Mouse (Mus musculus) T-cell, adult 2 months (primary cell): ENCODE data around the gene Rere.

ENCODE experiments used
- DNase-seq: peaks from one replicate; pipeline ENCODE4 v3.0.0; 2022; ENCODE audit warnings: low spot score

Gene Rere

GRCm38 (mm10) chr4:150281018-150281761 is at the start of gene Rere:
TSS of gene Rere (plus strand) at chr4:150281646.
- DNase-seq, result peak; percentile 98

GRCm38 (mm10) chr4:150231871-150232270 is 49.6 kb upstream of the Rere start:
- no peak for DNase-seq

- DNase-seq, result no peak
Observed at GRCm38 (mm10) chr4:150234599-150235327, 46.7 kb upstream of the Rere start.

GRCm38 (mm10) chr4:150235585-150235984 is 45.9 kb upstream of the Rere start:
- DNase-seq, result no peak

- DNase-seq, result no peak
Observed at GRCm38 (mm10) chr4:150236031-150236430, 45.4 kb upstream of the Rere start.

GRCm38 (mm10) chr4:150236521-150237481 is 44.6 kb upstream of the Rere start, which contains the start of gene Eno1:
TSS of gene Eno1 (plus strand) at chr4:150236721.
- peak; percentile 88 for DNase-seq

- peak; percentile 23 for DNase-seq
Observed at GRCm38 (mm10) chr4:150237636-150238361, 43.6 kb upstream of the Rere start.

GRCm38 (mm10) chr4:150238433-150239086 is 42.9 kb upstream of the Rere start:
- no peak for DNase-seq

GRCm38 (mm10) chr4:150239087-150239480 is 42.4 kb upstream of the Rere start:
- no peak for DNase-seq

- DNase-seq, result peak; percentile 67
Observed at GRCm38 (mm10) chr4:150239503-150239902, 41.9 kb upstream of the Rere start.

- peak; percentile 86 for DNase-seq
Observed at GRCm38 (mm10) chr4:150239951-150240368, 41.5 kb upstream of the Rere start.

GRCm38 (mm10) chr4:150240381-150240886 is 41.0 kb upstream of the Rere start:
- DNase-seq, result no peak

- DNase-seq, result no peak
Observed at GRCm38 (mm10) chr4:150241708-150242107, 39.7 kb upstream of the Rere start.

GRCm38 (mm10) chr4:150242745-150243144 is 38.7 kb upstream of the Rere start:
- peak; percentile 19 for DNase-seq

- DNase-seq, result no peak
Observed at GRCm38 (mm10) chr4:150245876-150246275, 35.6 kb upstream of the Rere start.

GRCm38 (mm10) chr4:150248009-150248408 is 33.4 kb upstream of the Rere start:
- peak; percentile 67 for DNase-seq

GRCm38 (mm10) chr4:150248917-150249316 is 32.5 kb upstream of the Rere start:
- DNase-seq, result no peak

GRCm38 (mm10) chr4:150249731-150250270 is 31.6 kb upstream of the Rere start:
- no peak for DNase-seq

GRCm38 (mm10) chr4:150250549-150251422 is 30.7 kb upstream of the Rere start:
- DNase-seq, result no peak
